Mouse (Mus musculus) MEL (cell line): ENCODE data around the gene Sv2c. TPM values are rescaled to one million over a fixed set of nuclear protein-coding genes. Genes with fewer than 3 reads are reported as not detected.

Source experiments
- DNase-seq: peaks from one replicate; pipeline ENCODE4 v3.0.0; 2011; ENCODE audit warnings: low read depth, low spot score
- H3K27ac ChIP-seq: 2 replicates; pipeline ENCODE4 v1.5.1; 2012; ENCODE audit warnings: low read depth, mild to moderate bottlenecking, control low read depth, low read length, moderate library complexity; ENCODE audit not compliant: control insufficient read depth
- H3K27me3 ChIP-seq, 2 experiments: fragments of 150-350 bp in 1 of 2; sonication (generic) in 1 of 2; 2 replicates each; pipeline ENCODE4 v1.6.1; 2012; ENCODE audit warnings: low read length in 2 of 2, mild to moderate bottlenecking in 2 of 2, improper control_type of control experiment in 1 of 2, moderate library complexity in 1 of 2; ENCODE audit not compliant: insufficient read depth in 2 of 2, control insufficient read depth in 1 of 2
- H3K36me3 ChIP-seq, 2 experiments: 2 replicates each; pipeline ENCODE4 v1.6.1; 2012 to 2014; ENCODE audit warnings: low read length in 2 of 2, improper control_type of control experiment in 1 of 2, inconsistent platforms in 1 of 2, mild to moderate bottlenecking in 1 of 2; ENCODE audit not compliant: insufficient read depth in 2 of 2, control insufficient read depth in 1 of 2
- H3K4me1 ChIP-seq, 2 experiments: fragments of 150-350 bp in 1 of 2; sonication (generic) in 1 of 2; 2 replicates each; pipeline ENCODE4 v1.6.1; 2012; ENCODE audit warnings: low read length in 2 of 2, improper control_type of control experiment in 1 of 2, mild to moderate bottlenecking in 1 of 2; ENCODE audit not compliant: insufficient read depth in 2 of 2, control insufficient read depth in 1 of 2
- H3K4me3 ChIP-seq, 2 experiments: fragments of 150-350 bp in 1 of 2; sonication (generic) in 1 of 2; 2 replicates each; pipeline ENCODE4 v1.5.1; 2012; ENCODE audit warnings: low read depth in 2 of 2, low read length in 2 of 2, mild to moderate bottlenecking in 2 of 2, moderate library complexity in 2 of 2, control low read depth in 1 of 2, improper control_type of control experiment in 1 of 2; ENCODE audit not compliant: control insufficient read depth in 1 of 2, insufficient read depth in 1 of 2
- H3K79me2 ChIP-seq: 2 replicates; pipeline ENCODE4 v1.6.1; 2012; ENCODE audit warnings: mild to moderate bottlenecking, low read length, moderate library complexity; ENCODE audit not compliant: control insufficient read depth, poor library complexity, insufficient read depth
- H3K9ac ChIP-seq: 2 replicates; pipeline ENCODE4 v1.6.1; 2012; ENCODE audit warnings: low read depth, mild to moderate bottlenecking, control low read depth, low read length, moderate library complexity; ENCODE audit not compliant: control insufficient read depth, poor library complexity, severe bottlenecking
- H3K9me3 ChIP-seq: fragments of 150-350 bp; sonication (generic); replicated peaks from 2 replicates; pipeline ENCODE4 v1.6.1; 2012; ENCODE audit warnings: mild to moderate bottlenecking, low read length, improper control_type of control experiment, moderate library complexity; ENCODE audit not compliant: insufficient read depth
- BHLHE40 ChIP-seq: IDR thresholded peaks from 2 replicates; pipeline ENCODE4 v1.6.1; 2012; ENCODE audit warnings: low read depth, mild to moderate bottlenecking, inconsistent platforms, low read length, improper control_type of control experiment, borderline replicate concordance
- CHD2 ChIP-seq: IDR thresholded peaks from 2 replicates; pipeline ENCODE4 v1.6.1; 2011; ENCODE audit warnings: low read length, improper control_type of control experiment
- CTCF ChIP-seq, 3 experiments: IDR thresholded peaks in 2 of 3; conservative IDR thresholded peaks in 1 of 3; 2 replicates each; pipeline ENCODE4 v1.5.1; 2011 to 2012; ENCODE audit warnings: low read length in 3 of 3, low read depth in 2 of 3, mild to moderate bottlenecking in 2 of 3, improper control_type of control experiment in 1 of 3, inconsistent platforms in 1 of 3, mixed read lengths in 1 of 3, moderate library complexity in 1 of 3; ENCODE audit not compliant: control insufficient read depth in 1 of 3, insufficient read depth in 1 of 3, poor library complexity in 1 of 3, severe bottlenecking in 1 of 3
- ELF1 ChIP-seq: IDR thresholded peaks from 2 replicates; pipeline ENCODE4 v1.6.1; 2014; ENCODE audit warnings: low read depth, mild to moderate bottlenecking, inconsistent platforms, low read length, improper control_type of control experiment, moderate library complexity
- EP300 ChIP-seq, 2 experiments: IDR thresholded peaks; 2 replicates each; pipeline ENCODE4 v1.6.1; 2011; ENCODE audit warnings: improper control_type of control experiment in 2 of 2, low read length in 2 of 2, low read depth in 1 of 2, mild to moderate bottlenecking in 1 of 2
- GABPA ChIP-seq: IDR thresholded peaks from 2 replicates; pipeline ENCODE4 v1.6.1; 2012; ENCODE audit warnings: low read depth, mild to moderate bottlenecking, inconsistent platforms, low read length, improper control_type of control experiment, moderate library complexity
- GATA1 ChIP-seq: IDR thresholded peaks from 2 replicates; pipeline ENCODE4 v1.6.1; 2011; ENCODE audit warnings: low read depth, low read length, improper control_type of control experiment
- JUND ChIP-seq: IDR thresholded peaks from 2 replicates; pipeline ENCODE4 v1.6.1; 2011; ENCODE audit warnings: low read depth, mild to moderate bottlenecking, improper control_type of control experiment, low read length
- MAFK ChIP-seq: IDR thresholded peaks from 2 replicates; pipeline ENCODE4 v1.6.1; 2011; ENCODE audit warnings: low read depth, mild to moderate bottlenecking, low read length, improper control_type of control experiment, borderline replicate concordance
- MAX ChIP-seq: IDR thresholded peaks from 2 replicates; pipeline ENCODE4 v1.6.1; 2011; ENCODE audit warnings: low read length, improper control_type of control experiment
- MEF2A ChIP-seq: IDR thresholded peaks from 2 replicates; pipeline ENCODE4 v1.6.1; 2014; ENCODE audit warnings: low read depth, mild to moderate bottlenecking, inconsistent platforms, low read length, improper control_type of control experiment; ENCODE audit not compliant: poor library complexity, insufficient replicate concordance, severe bottlenecking; ENCODE audit errors: extremely low read depth
- MXI1 ChIP-seq: IDR thresholded peaks from 2 replicates; pipeline ENCODE4 v1.6.1; 2011; ENCODE audit warnings: mild to moderate bottlenecking, low read depth, low read length, improper control_type of control experiment
- MYB ChIP-seq: IDR thresholded peaks from 2 replicates; pipeline ENCODE4 v1.6.1; 2011; ENCODE audit warnings: mild to moderate bottlenecking, low read depth, low read length, improper control_type of control experiment
- MYC ChIP-seq: IDR thresholded peaks from 2 replicates; pipeline ENCODE4 v1.6.1; 2011; ENCODE audit warnings: low read depth, mild to moderate bottlenecking, low read length, improper control_type of control experiment, moderate library complexity
- NELFE ChIP-seq: IDR thresholded peaks from 2 replicates; pipeline ENCODE4 v1.6.1; 2011; ENCODE audit warnings: low read depth, low read length, improper control_type of control experiment
- NRF1 ChIP-seq: IDR thresholded peaks from 2 replicates; pipeline ENCODE4 v1.6.1; 2014; ENCODE audit warnings: low read depth, mild to moderate bottlenecking, inconsistent platforms, low read length, improper control_type of control experiment, moderate library complexity; ENCODE audit not compliant: poor library complexity, insufficient read depth, severe bottlenecking
- POLR2AphosphoS5 ChIP-seq: IDR thresholded peaks from 2 replicates; pipeline ENCODE4 v1.6.1; 2012; ENCODE audit warnings: low read depth, borderline replicate concordance, mild to moderate bottlenecking, inconsistent platforms, low read length, moderate library complexity, mixed read lengths
- RAD21 ChIP-seq: IDR thresholded peaks from 2 replicates; pipeline ENCODE4 v1.6.1; 2011; ENCODE audit warnings: mild to moderate bottlenecking, low read depth, low read length, improper control_type of control experiment
- SIN3A ChIP-seq: IDR thresholded peaks from 2 replicates; pipeline ENCODE4 v1.6.1; 2012; ENCODE audit warnings: low read length, improper control_type of control experiment, inconsistent platforms
- USF1 ChIP-seq: IDR thresholded peaks from 2 replicates; pipeline ENCODE4 v1.6.1; 2014; ENCODE audit warnings: low read depth, mild to moderate bottlenecking, inconsistent platforms, low read length, improper control_type of control experiment, moderate library complexity
- ZKSCAN1 ChIP-seq: IDR thresholded peaks from 2 replicates; pipeline ENCODE4 v1.6.1; 2012; ENCODE audit warnings: low read depth, mild to moderate bottlenecking, inconsistent platforms, low read length, improper control_type of control experiment, moderate library complexity
- polyA plus RNA-seq, 2 experiments: library from polyadenylated mRNA; stranded (reverse) in 1 of 2; unstranded in 1 of 2; fragments of >175 nt in 1 of 2; fragments of >200 nt in 1 of 2; gene quantifications; 2 replicates each; pipeline versions ENCODE4 v1.2.1 to v1.2.4; 2012; ENCODE audit warnings: low replicate concordance in 2 of 2, low read depth in 1 of 2; ENCODE audit not compliant: insufficient read length in 2 of 2, insufficient read depth in 1 of 2, missing spikeins in 1 of 2
- total RNA-seq: library from RNA; depleted of rRNA; stranded (reverse); fragments of 300-350 nt; gene quantifications from 2 replicates; pipeline ENCODE4 v1.2.3, GENCODE M21; 2012

The Sv2c gene
- total and polyA plus RNA-seq, 3 experiments, result 0.01 TPM; not detected in 2

- Histone ChIP-seq H3K27ac (no peak overlapping the region), H3K36me3 (no peaks in the 10 kb centered on the region), H3K79me2 (no peaks in the 10 kb centered on the region), H3K4me3 (no peak overlapping the region), H3K4me1 (no peaks in the 10 kb centered on the region), H3K9ac (no peak overlapping the region), H3K27me3 (no peaks in the 10 kb centered on the region), H3K9me3 (no peaks in the 10 kb centered on the region)
- no peak for TF ChIP-seq POLR2AphosphoS5
- TF ChIP-seq MAFK, result no peak
- no peak for TF ChIP-seq MYB
- no peak for TF ChIP-seq ZKSCAN1
- no peak for DNase-seq
Measured at GRCm38 (mm10) chr13:96131911-96132310, 466 bp downstream of the Sv2c start.

- Histone ChIP-seq H3K36me3 (no peaks in the 10 kb centered on the region), H3K4me1 (no peaks in the 10 kb centered on the region), H3K4me3 (no peak overlapping the region), H3K9me3 (no peaks in the 10 kb centered on the region), H3K27ac (no peak overlapping the region), H3K79me2 (no peaks in the 10 kb centered on the region), H3K27me3 (no peaks in the 10 kb centered on the region), H3K9ac (no peak overlapping the region)
- no peak for DNase-seq
- TF ChIP-seq JUND (no peak), MXI1 (no peak), USF1 (no peak)
Measured at GRCm38 (mm10) chr13:96131050-96131449, 1.3 kb downstream of the Sv2c start.

GRCm38 (mm10) chr13:96129081-96129480 is 3.3 kb downstream of the Sv2c start:
- Histone ChIP-seq H3K9ac (no peak overlapping the region), H3K4me3 (no peak overlapping the region), H3K36me3 (no peaks in the 10 kb centered on the region), H3K27ac (no peak overlapping the region), H3K79me2 (no peaks in the 10 kb centered on the region), H3K4me1 (no peaks in the 10 kb centered on the region), H3K27me3 (no peaks in the 10 kb centered on the region), H3K9me3 (no peaks in the 10 kb centered on the region)
- no peak for TF ChIP-seq GABPA
- TF ChIP-seq MYC, result no peak
- TF ChIP-seq EP300 (IDR thresholded peaks at IDR 0.05; ENCODE audit: low read depth in 1 of 2, low read length in 2 of 2), result no peak
- TF ChIP-seq GATA1, result no peak
- TF ChIP-seq CTCF (IDR thresholded peaks at IDR 0.05 in 2 of 3, conservative IDR thresholded peaks at IDR 0.05 in 1 of 3; ENCODE audit: control insufficient read depth in 1 of 3, insufficient read depth in 1 of 3, low read depth in 2 of 3, low read length in 3 of 3, poor library complexity in 1 of 3, severe bottlenecking in 1 of 3), result no peak
- TF ChIP-seq MAFK, result no peak
- no peak for TF ChIP-seq SIN3A
- no peak for TF ChIP-seq MXI1
- no peak for TF ChIP-seq MEF2A
- TF ChIP-seq NRF1, result no peak
- TF ChIP-seq ZKSCAN1, result no peak
- TF ChIP-seq ELF1, result no peak
- TF ChIP-seq RAD21, result no peak
- no peak for TF ChIP-seq BHLHE40
- TF ChIP-seq USF1, result no peak
- TF ChIP-seq CHD2, result no peak
- TF ChIP-seq NELFE, result no peak
- TF ChIP-seq MAX, result no peak
- DNase-seq, result no peak
